9 mouse cellular contexts compared by ENCODE assay signal in genomic region chr11:49245634-49246415, GRCm38 (mm10). TPM values are rescaled to one million over a fixed set of nuclear protein-coding genes. Genes with fewer than 3 reads are reported as not detected.
DNase-seq lines count a peak whose midpoint lies in the region; ATAC-seq and TF ChIP-seq lines count a peak whose summit lies in the region.
"Had no signal": no experiment of that assay in that cellular context is flagged by ENCODE, and none has a peak within 500 bp of the region (broad histone marks: within the 10 kb centered on the region; RNA-seq: fewer than 3 reads in every experiment).

No protein-coding gene starts in this region.

- H3K36me3 ChIP-seq in kidney, embryonic 15.5 days: no peaks in the 10 kb centered on the region
- H3K36me3 ChIP-seq in limb, embryonic 11.5 days (ENCODE audit: control insufficient read depth, insufficient read depth, low read length): no peaks in the 10 kb centered on the region
- H3K36me3 ChIP-seq in neural tube, embryonic 13.5 days: no peaks in the 10 kb centered on the region; the same call in 1 of the 2 replicates

- H3K9ac ChIP-seq in kidney, embryonic 15.5 days: peak overlapping the region; percentile 15; the same call in 1 of the 2 replicates
- H3K9ac ChIP-seq in limb, embryonic 11.5 days (ENCODE audit: low read length): no peak overlapping the region
- H3K9ac ChIP-seq in neural tube, embryonic 13.5 days: peak overlapping the region; percentile 41

- peak overlapping the region; percentile 67 for H3K4me2 ChIP-seq in kidney, embryonic 15.5 days
- H3K4me2 ChIP-seq in limb, embryonic 11.5 days (ENCODE audit: low read depth, severe bottlenecking): peak overlapping the region; percentile 28; the same call in 1 of the 2 replicates
- peak overlapping the region; percentile 63 for H3K4me2 ChIP-seq in neural tube, embryonic 13.5 days

- H3K9me3 ChIP-seq in kidney, embryonic 15.5 days (replicated peaks): no peaks in the 10 kb centered on the region
- no peaks in the 10 kb centered on the region for H3K9me3 ChIP-seq in limb, embryonic 11.5 days (ENCODE audit: control insufficient read depth, low read length)
- H3K9me3 ChIP-seq in neural tube, embryonic 13.5 days: no peaks in the 10 kb centered on the region

- WGBS in kidney, embryonic 15.5 days: 25% methylated on average over 12 of the region's 12 CpGs
- WGBS in limb, embryonic 11.5 days: 33% methylated on average over 12 of the region's 12 CpGs
- 45% methylated on average over 12 of the region's 12 CpGs for WGBS in neural tube, embryonic 13.5 days

- no peak for ATAC-seq in kidney, embryonic 15.5 days (replicated peaks; ENCODE audit: low FRiP score)
- no peak for ATAC-seq in limb, embryonic 11.5 days (ENCODE audit: insufficient number of reproducible peaks, low FRiP score, low TSS enrichment, low read depth)
- no peak for ATAC-seq in neural tube, embryonic 13.5 days (ENCODE audit: low read depth)

- no peak for TF ChIP-seq POLR2A in cortical plate, adult 2 months (IDR thresholded peaks at IDR 0.05; ENCODE audit: extremely low read depth, insufficient read depth, low read length)

- peak overlapping the region; percentile 95 for H3K27ac ChIP-seq in kidney, embryonic 15.5 days
- peak overlapping the region; percentile 26; the same call in 1 of the 2 replicates for H3K27ac ChIP-seq in cortical plate, adult 2 months (ENCODE audit: insufficient read depth, low read length)
- no peak overlapping the region for H3K27ac ChIP-seq in limb, embryonic 11.5 days (replicated peaks; ENCODE audit: low read depth, low read length)
- no peak overlapping the region for H3K27ac ChIP-seq in neural tube, embryonic 13.5 days (replicated peaks)

- TF ChIP-seq CTCF in cortical plate, adult 2 months (IDR thresholded peaks at IDR 0.05; ENCODE audit: extremely low read depth, insufficient read depth, low read length): no peak

- H3K27me3 ChIP-seq in kidney, embryonic 15.5 days: no peaks in the 10 kb centered on the region
- H3K27me3 ChIP-seq in limb, embryonic 11.5 days (ENCODE audit: control insufficient read depth, insufficient read depth, low read length): no peaks in the 10 kb centered on the region
- no peaks in the 10 kb centered on the region for H3K27me3 ChIP-seq in neural tube, embryonic 13.5 days

- intact Hi-C loops in left cerebral cortex, postnatal 10 days (cut with DNase I): no loop called here
- intact Hi-C loops in left cerebral cortex, postnatal 14 days (cut with DNase I): loop anchor here (10.0 kb wide), 2 partner anchors 391 to 431 kb away; partner anchors contain the start of gene Trim41

- no peak for DNase-seq in kidney, postnatal 25 days
- no peak for DNase-seq in limb, embryonic 11.5 days (ENCODE audit: low spot score)
- no peak for DNase-seq in left cerebral cortex, postnatal 10 days (ENCODE audit: extremely low spot score in 1 of 2, low spot score in 2 of 2)
- no peak for DNase-seq in left cerebral cortex, postnatal 14 days (ENCODE audit: low spot score in 2 of 2)
- DNase-seq in cerebellum, adult 11-12 months: no peak

- peak overlapping the region; percentile 53 for H3K4me3 ChIP-seq in kidney, embryonic 15.5 days (replicated peaks)
- H3K4me3 ChIP-seq in cortical plate, adult 2 months (ENCODE audit: insufficient read depth, low read length): no peak overlapping the region; the same call in 1 of the 2 replicates
- H3K4me3 ChIP-seq in limb, embryonic 11.5 days (ENCODE audit: low read depth, low read length): 0 out of 2 replicates have a peak overlapping the region, but pooled peaks have one; percentile 6
- no peak overlapping the region for H3K4me3 ChIP-seq in neural tube, embryonic 13.5 days

- H3K4me1 ChIP-seq in kidney, embryonic 15.5 days: peaks cover 62% of the 10 kb centered on the region
- peaks cover 15% of the 10 kb centered on the region for H3K4me1 ChIP-seq in cortical plate, adult 2 months (ENCODE audit: control insufficient read depth, insufficient read depth, low read length)
- H3K4me1 ChIP-seq in limb, embryonic 11.5 days (ENCODE audit: control insufficient read depth, insufficient read depth, low read length): peaks cover 16% of the 10 kb centered on the region; the same call in 1 of the 2 replicates
- H3K4me1 ChIP-seq in neural tube, embryonic 13.5 days (replicated peaks): peaks cover 50% of the 10 kb centered on the region

RNA-seq across cellular contexts. Expression of gene Mgat1, which starts 1.8 kb away (rescaled TPM):
- polyA plus RNA-seq in kidney, embryonic 15.5 days (2015; fragmentation: Nextera tagmentation; extraction: Ambion mirVana): 66.7 and 75.0 TPM in 2 replicates
- polyA plus RNA-seq in cortical plate, adult 2 months (2012; rRNA removed): 68.1 and 73.7 TPM in 2 replicates
- polyA plus RNA-seq in limb, embryonic 11.5 days (2014; fragmentation: Nextera tagmentation; extraction: Ambion mirVana): 33.8 and 41.1 TPM in 2 replicates
- polyA plus RNA-seq in neural tube, embryonic 13.5 days (2015; fragmentation: Nextera tagmentation; extraction: Ambion mirVana): 28.8 and 32.4 TPM in 2 replicates
- 10 to 100 TPM; 60.5 to 67.2 TPM for total RNA-seq in left cerebral cortex, postnatal 10 days (2021)
- total RNA-seq in left cerebral cortex, postnatal 14 days (2021): 10 to 100 TPM; 57.8 to 72.4 TPM

RNA-seq across cellular contexts. Expression of gene Olfr1393, which starts 32.3 kb away (rescaled TPM):
- polyA plus RNA-seq in kidney, embryonic 15.5 days (2015; fragmentation: Nextera tagmentation; extraction: Ambion mirVana): not detected in 2 replicates
- 0.15 and 0.73 TPM in 2 replicates for polyA plus RNA-seq in cortical plate, adult 2 months (2012; rRNA removed)
- 0.06 TPM in 1 of 2 replicates, not detected in the other for polyA plus RNA-seq in limb, embryonic 11.5 days (2014; fragmentation: Nextera tagmentation; extraction: Ambion mirVana)
- not detected in 2 replicates for polyA plus RNA-seq in neural tube, embryonic 13.5 days (2015; fragmentation: Nextera tagmentation; extraction: Ambion mirVana)
- under 1 TPM in 1 of 2 experiments, not detected in 1; 0.26 TPM for total RNA-seq in left cerebral cortex, postnatal 10 days (2021)
- total RNA-seq in left cerebral cortex, postnatal 14 days (2021): under 1 TPM in 1 of 2 experiments, not detected in 1; 0.13 TPM
- total RNA-seq: adrenal gland, postnatal 36 days had no signal

RNA-seq across cellular contexts. Expression of gene Olfr1392, which starts 39.3 kb away (rescaled TPM):
- polyA plus RNA-seq in kidney, embryonic 15.5 days (2015; fragmentation: Nextera tagmentation; extraction: Ambion mirVana): 0.10 and 0.15 TPM in 2 replicates
- polyA plus RNA-seq in cortical plate, adult 2 months (2012; rRNA removed): 0.04 and 0.17 TPM in 2 replicates
- not detected in 2 replicates for polyA plus RNA-seq in limb, embryonic 11.5 days (2014; fragmentation: Nextera tagmentation; extraction: Ambion mirVana)
- polyA plus RNA-seq in neural tube, embryonic 13.5 days (2015; fragmentation: Nextera tagmentation; extraction: Ambion mirVana): not detected in 2 replicates
- under 1 TPM in 1 of 2 experiments, not detected in 1; 0.47 TPM for total RNA-seq in left cerebral cortex, postnatal 10 days (2021)
- under 1 TPM in 1 of 2 experiments, not detected in 1; 0.19 TPM for total RNA-seq in left cerebral cortex, postnatal 14 days (2021)
- total RNA-seq: adrenal gland, postnatal 36 days had no signal

RNA-seq across cellular contexts. Expression of gene Zfp62, which starts 42.7 kb away (rescaled TPM):
- polyA plus RNA-seq in kidney, embryonic 15.5 days (2015; fragmentation: Nextera tagmentation; extraction: Ambion mirVana): 40.5 and 41.9 TPM in 2 replicates
- 22.1 and 25.0 TPM in 2 replicates for polyA plus RNA-seq in cortical plate, adult 2 months (2012; rRNA removed)
- 54.1 and 58.0 TPM in 2 replicates for polyA plus RNA-seq in limb, embryonic 11.5 days (2014; fragmentation: Nextera tagmentation; extraction: Ambion mirVana)
- 44.5 and 50.0 TPM in 2 replicates for polyA plus RNA-seq in neural tube, embryonic 13.5 days (2015; fragmentation: Nextera tagmentation; extraction: Ambion mirVana)
- 10 to 100 TPM; 37.4 to 40.4 TPM for total RNA-seq in left cerebral cortex, postnatal 10 days (2021)
- total RNA-seq in left cerebral cortex, postnatal 14 days (2021): 10 to 100 TPM; 36.9 to 39.5 TPM

RNA-seq across cellular contexts. Expression of gene Olfr10, which starts 58.7 kb away (rescaled TPM):
- not detected in 2 replicates for polyA plus RNA-seq in kidney, embryonic 15.5 days (2015; fragmentation: Nextera tagmentation; extraction: Ambion mirVana)
- not detected in 2 replicates for polyA plus RNA-seq in cortical plate, adult 2 months (2012; rRNA removed)
- polyA plus RNA-seq in limb, embryonic 11.5 days (2014; fragmentation: Nextera tagmentation; extraction: Ambion mirVana): not detected in 2 replicates
- polyA plus RNA-seq in neural tube, embryonic 13.5 days (2015; fragmentation: Nextera tagmentation; extraction: Ambion mirVana): not detected in 2 replicates
- total RNA-seq in left cerebral cortex, postnatal 10 days (2021): not detected
- total RNA-seq in left cerebral cortex, postnatal 14 days (2021): not detected
- total RNA-seq: adrenal gland, postnatal 36 days had no signal

Comparison
In these comparisons a context has a peak if more than half of its experiments do, and no peak if none do; other contexts are left out.
1. H3K27ac ChIP-seq: peak in kidney, embryonic 15.5 days (single experiment) and cortical plate, adult 2 months (single experiment); none in limb, embryonic 11.5 days (single experiment) and neural tube, embryonic 13.5 days (single experiment).
2. H3K4me3 ChIP-seq: peak in kidney, embryonic 15.5 days (single experiment) and limb, embryonic 11.5 days (single experiment); none in cortical plate, adult 2 months (single experiment) and neural tube, embryonic 13.5 days (single experiment).
3. Peak in every context shown above with its lines, with median percentiles within 50 percentile points of each other: H3K4me2 ChIP-seq.